Mouse (Mus musculus) stomach, postnatal 0 days (tissue): Measurements from ENCODE around the gene Cnn2.

Experiments
- CTCF ChIP-seq: IDR thresholded peaks from 2 replicates; pipeline ENCODE4 v1.5.1; 2016; ENCODE audit warnings: antibody characterized with exemption, low read depth, mild to moderate bottlenecking, moderate library complexity
- EP300 ChIP-seq: optimal IDR thresholded peaks from 2 replicates; pipeline ENCODE3; 2016; ENCODE audit warnings: antibody characterized with exemption

DNA sequence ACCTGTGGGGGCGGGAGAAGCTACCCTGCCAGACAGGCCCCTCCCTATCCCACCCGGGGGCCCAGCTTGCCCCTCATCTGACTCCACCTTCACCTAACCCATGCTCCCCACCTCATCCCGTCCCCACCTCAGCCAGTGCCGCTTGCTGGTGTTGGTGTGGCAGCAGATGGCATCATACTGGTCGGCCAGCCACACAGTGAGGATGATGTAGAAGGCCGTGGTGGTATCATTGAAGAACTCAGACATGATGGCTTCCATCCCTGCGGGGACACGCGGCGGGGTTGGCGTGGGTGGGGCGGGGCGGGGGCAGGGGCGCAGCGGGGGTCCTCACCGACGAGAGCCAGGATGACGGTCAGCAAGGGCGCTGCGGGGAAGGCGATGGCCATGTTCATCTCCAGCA lies 10.3 kb upstream of the Cnn2 start:
- no peak for TF ChIP-seq EP300
- no peak for TF ChIP-seq CTCF
